Mouse (Mus musculus): Measurements from ENCODE around the gene Tnfrsf14.

The Tnfrsf14 gene

GRCm38 (mm10) chr4:154880730-154881129, 47.6 kb downstream of the Tnfrsf14 start:
- no peak for DNase-seq (ENCODE audit: low spot score)

DNA sequence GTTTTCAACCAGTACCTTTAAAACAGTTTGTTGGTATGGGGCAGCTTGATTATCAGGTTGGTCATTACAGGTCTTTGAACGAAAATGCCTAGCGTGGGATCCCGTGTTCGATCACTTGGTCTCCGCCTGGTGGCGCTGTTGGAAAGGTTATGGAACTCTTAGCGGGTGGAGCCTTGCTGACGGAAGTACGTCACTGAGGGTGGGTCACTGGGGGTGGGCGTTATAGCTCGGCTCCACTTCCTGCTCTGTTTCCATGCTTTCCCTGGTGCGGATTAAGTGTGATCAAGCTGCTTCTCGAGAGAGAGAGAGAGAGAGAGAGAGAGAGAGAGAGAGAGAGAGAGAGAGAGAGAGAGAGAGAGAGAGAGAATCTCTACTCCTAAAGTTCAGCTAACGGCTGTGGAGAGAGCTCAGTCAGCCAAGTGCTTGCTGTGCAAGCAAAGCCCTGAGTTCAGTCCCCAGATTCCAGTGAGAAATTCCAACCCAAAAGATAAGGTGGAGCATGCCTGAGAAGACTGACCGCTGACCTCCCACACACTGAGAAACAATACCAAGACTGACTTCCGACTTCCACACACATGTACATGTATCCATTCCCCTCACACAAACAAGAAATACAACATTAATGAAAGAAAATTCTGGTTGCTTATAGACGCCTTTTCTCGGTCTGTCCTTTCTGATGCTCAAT, 50.4 kb downstream of the Tnfrsf14 start:
- DNase-seq (ENCODE audit: low spot score): peak; percentile 93

- DNase-seq (ENCODE audit: low spot score): no peak
These were observed 55.2 kb downstream of the Tnfrsf14 start for GRCm38 (mm10) chr4:154873186-154873585.
